Mouse (Mus musculus): ENCODE results near the gene Klhl26.

Gene Klhl26

GRCm38 (mm10) chr8:70501820-70502529 lies 25.2 kb upstream of the Klhl26 start:
- DNase-seq = peak; percentile 56 to 58

DNA sequence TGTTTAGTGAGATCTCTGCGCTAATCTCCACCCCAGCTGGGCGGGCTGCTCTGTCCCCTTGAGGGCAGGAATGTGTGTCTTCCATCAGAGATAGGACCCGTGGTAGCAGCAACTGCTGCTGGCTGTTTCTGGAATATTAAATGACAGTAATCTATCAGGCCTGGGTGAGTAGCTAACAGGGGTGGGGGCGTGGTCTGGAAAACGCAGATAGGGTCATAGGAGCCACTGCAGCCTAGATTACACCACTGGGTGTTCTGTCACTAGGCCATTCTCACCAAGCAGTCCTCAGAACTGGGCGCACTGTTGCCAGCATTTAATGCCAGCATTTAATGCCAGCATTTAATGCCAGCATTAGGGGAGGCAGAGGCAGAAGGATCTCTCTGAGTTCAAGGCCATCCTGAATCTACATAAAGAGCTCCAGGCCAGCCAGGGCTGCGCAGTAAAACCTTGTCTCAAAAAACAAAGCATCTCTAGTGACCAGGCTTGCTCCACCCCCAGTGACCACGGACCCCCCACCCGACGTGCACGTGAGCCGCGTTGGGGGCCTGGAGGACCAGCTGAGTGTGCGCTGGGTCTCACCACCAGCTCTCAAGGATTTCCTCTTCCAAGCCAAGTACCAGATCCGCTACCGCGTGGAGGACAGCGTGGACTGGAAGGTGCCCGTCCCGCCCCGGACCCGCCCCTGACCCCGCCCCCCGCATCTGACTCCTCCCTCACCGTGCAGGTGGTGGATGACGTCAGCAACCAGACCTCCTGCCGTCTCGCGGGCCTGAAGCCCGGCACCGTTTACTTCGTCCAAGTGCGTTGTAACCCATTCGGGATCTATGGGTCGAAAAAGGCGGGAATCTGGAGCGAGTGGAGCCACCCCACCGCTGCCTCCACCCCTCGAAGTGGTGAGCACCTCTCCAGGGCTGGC lies 23.9 kb upstream of the Klhl26 start:
- DNase-seq = peak; percentile 71 to 79

- DNase-seq = no peak
These were observed 18.9 kb upstream of the Klhl26 start for GRCm38 (mm10) chr8:70495771-70496062.

- no peak for DNase-seq
These were observed 18.4 kb upstream of the Klhl26 start for GRCm38 (mm10) chr8:70495001-70495770.

DNA sequence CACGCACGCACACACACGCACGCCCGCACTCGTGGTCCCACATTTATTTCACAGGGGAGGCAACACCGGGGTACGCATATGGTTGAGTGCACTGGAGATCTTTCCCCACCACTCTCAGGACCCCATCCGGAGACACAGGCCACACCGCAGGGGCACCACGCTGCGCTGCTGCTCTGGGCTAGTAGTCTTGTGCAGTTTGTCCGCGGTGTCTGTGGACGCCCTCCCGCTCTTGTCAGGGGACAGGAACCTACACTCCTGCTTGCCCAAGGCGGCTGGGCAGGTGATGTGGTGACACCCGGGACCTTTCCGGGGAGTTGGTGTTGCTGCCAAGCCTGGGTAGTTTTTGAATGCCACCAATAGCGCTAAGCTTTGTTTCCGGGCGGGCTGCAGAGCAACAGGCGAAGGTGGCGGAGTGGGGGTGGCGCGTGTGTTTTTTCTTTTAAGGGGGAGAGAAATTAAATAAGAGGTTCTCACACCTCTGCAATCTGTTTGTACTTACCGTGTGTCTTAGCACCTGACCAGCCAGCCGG lies 17.7 kb upstream of the Klhl26 start:
- no peak for DNase-seq

DNA sequence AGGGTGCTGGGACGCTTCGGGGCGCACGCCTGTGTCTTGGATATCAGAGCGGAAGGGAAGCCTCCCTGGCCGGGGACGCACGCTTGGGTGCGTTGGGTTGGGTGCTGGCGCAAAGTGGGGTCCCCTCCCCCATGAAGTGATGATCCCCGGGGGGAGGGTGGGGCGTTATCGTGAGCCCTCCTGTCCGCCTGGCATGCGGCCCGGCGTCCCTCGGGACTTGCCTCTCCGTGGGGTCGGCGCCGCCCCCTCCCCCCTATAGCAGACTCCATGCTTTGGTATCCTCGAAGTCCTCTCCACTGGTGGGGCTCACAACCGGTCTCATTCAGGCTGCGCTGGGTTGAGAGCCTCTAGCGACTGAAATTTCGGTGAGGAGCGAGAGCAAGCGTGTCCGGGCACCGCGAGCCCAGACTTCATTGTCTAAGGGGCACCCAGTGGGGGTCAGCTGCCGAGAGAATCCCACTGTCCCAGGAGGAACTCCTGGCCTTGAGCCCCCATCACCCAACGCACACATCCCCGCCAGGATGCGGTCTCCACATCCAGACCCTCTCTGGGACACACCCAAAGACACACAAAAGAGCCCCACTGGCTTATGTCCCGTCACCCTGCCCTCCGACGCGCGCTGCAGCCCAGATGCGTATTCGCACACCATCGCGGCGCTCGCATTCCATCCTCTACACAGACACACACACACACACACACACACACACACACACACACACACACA lies 17.1 kb upstream of the Klhl26 start:
- DNase-seq = peak in 1 of 2 experiments; percentile 25

GRCm38 (mm10) chr8:70492664-70493640 lies 16.2 kb upstream of the Klhl26 start, which contains the start of gene Crlf1:
TSS of gene Crlf1 (plus strand) at chr8:70493158.
- DNase-seq = peak in 1 of 2 experiments; percentile 25

GRCm38 (mm10) chr8:70490880-70491495 lies 14.2 kb upstream of the Klhl26 start:
- DNase-seq = no peak

- no peak for DNase-seq
These were observed 13.5 kb upstream of the Klhl26 start for GRCm38 (mm10) chr8:70490061-70490879.

GRCm38 (mm10) chr8:70489576-70489975 lies 12.8 kb upstream of the Klhl26 start:
- DNase-seq = no peak

GRCm38 (mm10) chr8:70488931-70489470 lies 12.2 kb upstream of the Klhl26 start:
- no peak for DNase-seq

DNA sequence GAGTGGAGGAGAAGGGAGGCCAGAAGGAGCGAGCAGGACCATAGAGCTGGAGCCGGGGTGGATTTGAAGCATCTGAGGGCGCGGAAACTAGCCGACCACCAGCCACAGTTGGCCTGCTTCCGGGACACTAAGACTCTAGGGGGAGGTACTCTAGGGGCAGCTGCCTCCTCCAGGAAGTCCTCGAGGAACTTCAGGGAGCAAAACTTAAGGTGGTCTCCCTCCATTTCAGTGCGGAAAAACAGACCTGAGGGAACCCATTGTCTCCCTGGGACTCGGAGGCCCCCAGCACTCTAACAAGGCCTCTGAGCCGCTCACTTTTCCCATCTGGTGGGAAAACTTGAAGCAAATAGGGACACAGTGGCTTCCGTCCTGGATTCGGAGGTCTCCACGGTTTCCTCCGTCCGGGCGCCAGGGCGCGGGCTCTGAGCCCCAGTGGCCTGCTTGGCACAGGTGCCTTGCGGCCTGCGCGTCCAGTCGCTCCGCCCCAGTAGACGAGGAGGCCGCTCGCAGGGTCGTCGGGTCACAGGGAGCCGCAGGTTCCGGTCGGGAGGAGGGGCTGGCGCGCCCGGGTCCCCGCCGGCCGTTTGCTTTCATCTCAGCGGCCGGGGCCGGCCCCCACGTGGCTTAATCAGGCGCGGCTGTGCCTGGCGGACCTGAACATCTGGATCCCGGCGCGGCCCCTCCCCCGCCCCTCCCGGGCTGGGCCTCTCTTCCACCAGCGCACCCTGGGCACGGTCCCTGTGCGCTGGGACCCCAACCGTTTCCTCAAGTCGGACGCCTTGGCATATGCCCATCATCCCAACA lies 11.4 kb upstream of the Klhl26 start:
- DNase-seq = peak in 1 of 2 experiments; percentile 67

DNA sequence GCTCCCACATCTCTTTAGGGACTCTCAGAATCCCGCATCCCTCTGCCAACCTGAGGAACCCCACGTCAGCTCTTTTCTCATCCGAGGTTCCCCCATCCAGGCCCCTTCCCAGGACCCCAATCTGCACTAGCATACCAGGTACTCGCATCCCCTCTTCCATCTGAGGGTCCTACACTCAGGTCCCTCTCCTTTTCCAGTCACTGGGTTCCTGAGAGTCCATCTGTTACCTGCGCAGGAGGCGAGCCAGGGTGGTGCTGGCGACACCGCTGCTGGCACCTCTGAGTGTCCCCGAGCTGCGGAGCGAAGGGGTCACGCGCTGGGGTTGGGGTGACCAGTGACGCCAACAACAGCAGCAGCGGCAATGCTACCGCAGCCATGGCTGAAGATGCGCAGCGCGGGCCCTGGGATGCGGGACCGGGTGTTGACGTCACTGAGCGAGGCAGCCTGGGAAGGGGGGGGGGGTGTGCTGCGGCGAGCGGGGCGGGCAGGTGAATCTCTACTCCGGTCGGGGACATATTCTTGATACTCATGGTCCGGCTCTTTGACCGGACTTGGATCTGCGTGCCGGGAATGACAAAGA lies 10.3 kb upstream of the Klhl26 start, which contains the start of gene Tmem59l:
TSS of gene Tmem59l (minus strand) at position 418 of the 580 bp plus-strand sequence.
- peak; percentile 77 to 83 for DNase-seq

DNA sequence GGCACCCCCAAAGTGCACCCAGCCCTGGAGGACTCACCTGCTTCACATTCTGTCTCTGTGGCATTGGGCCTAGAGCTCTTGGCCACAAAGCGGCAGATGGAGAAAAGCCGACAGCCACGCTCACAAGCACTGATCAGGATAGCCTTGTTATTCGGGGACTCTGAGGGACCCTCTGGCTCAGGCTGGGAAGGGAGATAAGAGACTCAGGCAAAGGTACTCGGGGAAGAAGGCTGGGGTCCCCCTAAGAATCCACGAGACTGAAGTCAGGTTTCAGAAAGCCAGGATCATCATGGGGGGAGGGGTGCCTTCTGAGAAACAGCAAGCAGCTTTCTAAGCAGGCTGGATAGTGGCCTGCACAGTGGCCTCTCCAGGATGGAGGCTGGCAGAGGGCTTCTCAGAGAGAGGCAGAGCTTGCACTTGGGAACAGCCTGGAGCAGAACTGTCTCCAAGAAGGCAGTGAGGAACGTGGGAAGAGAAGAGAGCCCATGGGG lies 9.5 kb upstream of the Klhl26 start:
- DNase-seq = peak; percentile 72 to 77

DNA sequence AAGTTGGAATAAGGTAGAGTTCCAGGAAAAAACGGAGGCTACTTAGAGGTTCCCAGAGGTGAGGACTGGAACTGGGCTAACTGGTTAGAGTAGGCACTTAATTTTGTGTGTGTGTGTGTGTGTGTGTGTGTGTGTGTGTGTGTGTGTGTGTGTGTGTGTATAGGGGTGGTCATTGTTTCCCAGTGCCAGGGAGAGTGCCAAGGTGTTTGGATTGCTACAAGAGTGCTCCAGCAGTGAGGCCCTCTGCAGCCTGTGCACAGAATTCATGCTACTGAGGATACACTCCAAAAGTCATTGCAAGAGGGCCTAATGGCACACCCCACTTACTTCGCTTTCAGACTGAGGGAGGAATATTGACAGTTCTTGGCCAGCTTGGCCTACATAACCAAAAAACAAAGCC lies 6.2 kb upstream of the Klhl26 start:
- DNase-seq = no peak

DNA sequence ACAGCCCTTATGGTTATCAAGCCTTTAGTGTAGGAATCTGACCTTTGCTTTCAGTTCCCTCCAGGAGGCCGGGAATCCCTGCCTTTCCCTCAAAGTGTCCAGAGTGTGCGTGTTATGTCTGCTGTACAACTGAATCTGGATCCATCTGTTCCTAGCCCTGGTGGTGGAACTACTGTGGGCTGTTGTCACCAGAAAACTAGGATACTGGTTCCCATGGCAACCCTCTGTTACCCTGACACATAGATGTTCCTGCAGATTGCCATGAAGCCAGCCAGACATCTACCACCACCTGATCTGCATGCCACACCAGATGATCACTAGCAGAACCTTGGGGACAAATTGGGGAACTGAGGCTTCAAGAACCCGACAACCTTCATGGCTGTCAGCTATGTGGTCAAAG lies 5.1 kb upstream of the Klhl26 start:
- no peak for DNase-seq

DNA sequence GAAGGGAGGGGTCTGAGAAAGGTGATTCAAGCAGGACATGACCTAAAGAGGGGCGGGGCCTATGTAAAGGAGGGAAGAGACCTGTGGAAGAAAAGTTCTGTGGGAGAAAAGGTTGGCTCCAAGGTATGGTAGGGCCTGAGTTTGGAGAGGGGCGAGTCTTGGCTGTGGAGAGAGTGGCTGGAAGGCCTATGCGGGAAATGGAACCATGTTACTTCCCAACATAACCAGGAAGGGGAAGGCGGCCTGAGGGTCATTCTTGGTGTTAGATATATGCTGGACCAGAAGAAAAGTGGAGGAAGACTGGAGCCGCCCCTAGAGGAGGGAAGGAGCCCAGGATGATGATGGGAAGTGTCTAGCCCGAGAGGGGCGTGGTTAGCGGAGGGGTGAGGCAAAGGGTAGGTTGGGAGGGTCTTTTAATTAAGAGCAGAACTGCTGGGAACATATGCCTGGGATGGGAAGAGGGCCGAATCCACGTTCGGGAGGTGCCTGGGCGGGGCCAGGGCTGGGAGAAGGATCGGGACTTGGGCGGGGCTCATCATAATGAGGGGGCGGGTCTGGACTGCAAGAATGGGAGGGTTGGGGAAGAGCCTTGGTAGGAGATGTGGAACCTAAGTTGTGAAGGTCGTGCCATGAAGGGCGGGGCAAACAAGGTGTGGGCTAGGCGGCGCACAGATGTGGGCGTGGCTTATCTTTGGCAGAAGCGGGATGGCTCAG lies 658 bp upstream of the Klhl26 start:
- peak in 1 of 2 experiments; percentile 46 for DNase-seq
